Mouse (Mus musculus): ENCODE data around the gene AI413582.

AI413582 gene

DNA sequence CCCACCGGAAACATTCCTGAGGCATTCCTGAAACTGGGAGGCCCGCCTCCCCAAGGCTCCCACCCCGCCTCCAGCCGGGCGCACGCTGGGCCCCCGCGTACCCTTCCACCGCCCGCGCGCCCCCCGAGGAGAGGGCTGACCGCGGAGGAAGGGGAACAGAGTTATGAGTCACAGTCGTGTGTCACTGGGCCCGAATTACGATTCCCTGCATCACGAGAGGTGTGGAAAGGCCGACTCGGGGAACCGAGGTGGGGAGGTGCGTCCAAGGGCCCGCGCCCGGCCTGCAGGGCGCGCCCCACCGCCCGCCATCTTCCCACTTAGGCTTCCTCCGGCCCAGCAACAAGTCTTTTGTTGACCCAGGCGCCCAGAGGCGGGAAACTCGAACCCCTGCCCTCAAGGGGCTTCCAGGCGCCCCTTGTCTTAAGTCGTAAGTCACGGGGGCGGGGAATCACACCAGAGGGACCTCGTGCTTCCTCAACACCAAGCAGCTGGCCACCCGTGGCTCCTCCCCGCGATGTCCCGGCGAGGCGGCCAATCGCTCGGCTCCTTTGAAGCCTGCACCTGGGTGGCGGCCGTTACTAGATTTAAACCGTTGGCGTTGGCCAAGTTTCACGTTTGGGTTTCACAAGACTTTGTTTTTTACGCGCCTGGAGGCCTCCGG, 9.9 kb downstream of the AI413582 start:
- DNase-seq (ENCODE audit: low read depth, low spot score): peak; percentile 81

DNA sequence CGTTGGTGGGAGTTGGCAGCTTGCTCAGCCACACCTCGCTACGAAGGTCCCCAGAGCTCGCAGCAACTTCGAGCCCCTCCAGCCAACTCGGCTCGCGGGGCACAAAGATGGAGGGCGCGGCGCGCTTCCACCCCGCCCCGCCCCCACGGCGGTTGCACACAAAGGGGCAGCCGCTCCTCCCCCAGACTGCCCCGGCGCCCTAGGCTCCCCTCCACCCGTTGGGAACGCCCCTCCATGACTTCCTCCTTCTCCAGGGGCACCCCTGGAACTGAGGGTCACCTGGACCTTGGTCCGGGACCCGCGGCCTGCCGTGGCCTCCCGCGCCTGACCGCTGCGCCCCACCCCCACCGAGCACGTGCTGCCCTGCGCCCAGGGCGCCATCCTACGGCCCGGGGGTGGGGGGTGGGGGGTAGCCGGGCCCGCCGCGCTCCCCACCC, 10.5 kb downstream of the AI413582 start:
- DNase-seq (ENCODE audit: low read depth, low spot score): peak; percentile 65

- no peak for DNase-seq (ENCODE audit: low read depth, low spot score)
These were observed 11.2 kb downstream of the AI413582 start for GRCm38 (mm10) chr17:27554062-27554960.

GRCm38 (mm10) chr17:27552215-27553201, 13.0 kb downstream of the AI413582 start:
- DNase-seq (ENCODE audit: low read depth, low spot score): no peak

DNA sequence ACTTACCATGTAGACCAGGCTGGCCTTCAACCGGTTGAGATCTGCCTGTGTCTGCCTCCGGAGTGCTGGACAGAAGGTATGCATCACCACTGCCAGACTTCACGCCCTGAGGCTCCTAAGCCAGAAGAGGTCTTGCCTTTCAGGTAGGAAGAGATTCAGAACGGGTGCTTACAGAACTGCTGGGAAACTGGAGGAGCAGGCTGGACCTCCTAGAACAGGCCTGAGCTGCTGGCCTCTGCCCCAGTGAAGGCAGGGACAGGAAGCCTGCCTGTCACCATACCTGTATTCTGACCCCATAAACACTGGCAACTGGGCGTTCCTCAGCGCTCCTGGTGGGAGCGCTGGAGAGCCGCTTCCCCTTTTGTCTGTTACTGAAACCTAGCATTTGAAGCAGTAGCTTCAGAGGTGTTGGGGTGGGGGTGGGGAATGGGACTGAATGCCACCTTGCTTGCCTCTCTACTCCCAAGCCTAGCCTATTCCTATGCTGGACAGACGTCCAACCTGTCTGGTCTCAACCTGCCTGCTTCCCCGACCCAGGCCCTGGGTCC, 14.1 kb downstream of the AI413582 start:
- no peak for DNase-seq (ENCODE audit: low read depth, low spot score)

DNA sequence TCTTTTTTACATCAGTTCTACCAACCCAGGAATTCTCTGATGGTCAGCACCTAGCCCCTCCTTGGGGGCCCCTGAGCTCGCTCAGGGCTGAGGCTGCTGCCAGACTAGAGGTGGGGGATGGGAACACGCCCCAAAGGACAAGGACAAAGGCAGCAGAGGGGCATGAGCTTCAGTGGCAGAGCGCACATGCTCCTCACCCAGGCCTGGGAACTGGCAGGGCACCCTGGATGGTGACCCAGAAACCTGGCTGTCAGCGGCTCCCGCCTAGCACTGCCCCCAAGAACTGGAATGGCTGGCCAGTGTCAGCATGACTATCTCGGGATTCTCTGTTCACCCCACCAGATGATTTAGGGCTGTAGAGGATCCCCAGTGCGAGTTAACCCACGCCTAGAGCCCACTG, 16.3 kb downstream of the AI413582 start:
- no peak for DNase-seq (ENCODE audit: low read depth, low spot score)

- no peak for DNase-seq (ENCODE audit: low read depth, low spot score)
These were observed 18.2 kb downstream of the AI413582 start for GRCm38 (mm10) chr17:27547253-27547868.

DNA sequence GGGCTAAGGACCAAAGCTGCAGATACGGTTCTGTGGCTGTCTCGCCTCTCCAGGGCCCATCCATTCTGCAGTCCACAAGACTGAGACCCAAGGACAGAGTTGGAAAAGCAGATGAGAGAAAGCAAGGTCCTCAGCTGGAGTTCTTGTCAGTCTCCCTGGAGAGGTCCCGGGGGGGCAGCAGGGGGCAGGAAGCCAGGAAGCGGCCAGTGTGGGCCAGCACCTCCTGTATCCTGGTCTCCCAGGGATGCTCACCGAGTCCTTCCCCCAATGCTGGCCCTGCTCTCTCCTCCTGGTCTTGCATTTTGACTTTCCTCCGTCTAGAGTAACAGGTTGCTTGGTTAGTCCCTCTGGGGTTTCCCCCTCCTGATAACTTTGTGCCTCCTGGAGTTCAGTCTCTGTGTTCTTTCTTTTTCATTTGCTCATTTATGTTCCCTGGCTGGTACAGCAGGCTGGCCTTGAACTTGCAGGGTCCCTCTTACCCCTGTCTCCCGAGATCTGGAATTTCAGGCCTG, 18.9 kb downstream of the AI413582 start:
- no peak for DNase-seq (ENCODE audit: low read depth, low spot score)

DNA sequence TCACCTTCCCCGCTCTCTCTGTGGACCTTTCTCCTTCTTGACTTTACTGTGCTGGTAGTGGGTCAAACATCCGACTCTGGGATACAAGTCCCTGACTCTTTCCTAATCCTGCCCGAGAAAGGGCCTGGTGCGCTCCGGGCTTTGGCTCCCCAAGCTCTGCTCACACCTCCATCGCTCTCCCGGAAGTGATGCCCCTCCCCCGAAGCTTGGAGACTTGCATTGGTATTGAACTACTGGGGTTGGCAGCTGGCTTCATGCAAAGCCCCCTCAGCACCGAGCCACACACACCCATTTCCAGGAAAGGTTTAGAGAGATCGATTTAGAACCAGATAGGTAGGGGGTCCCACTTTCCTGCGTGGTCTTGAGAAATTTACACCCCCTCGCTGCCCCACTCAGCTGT, 19.6 kb downstream of the AI413582 start:
- DNase-seq (ENCODE audit: low read depth, low spot score): no peak

- no peak for DNase-seq (ENCODE audit: low read depth, low spot score)
These were observed 21.0 kb downstream of the AI413582 start for GRCm38 (mm10) chr17:27544551-27544950.

- no peak for DNase-seq (ENCODE audit: low read depth, low spot score)
These were observed 23.6 kb downstream of the AI413582 start for GRCm38 (mm10) chr17:27541984-27542383.

GRCm38 (mm10) chr17:27541261-27541660, 24.3 kb downstream of the AI413582 start:
- DNase-seq (ENCODE audit: low read depth, low spot score): no peak

DNA sequence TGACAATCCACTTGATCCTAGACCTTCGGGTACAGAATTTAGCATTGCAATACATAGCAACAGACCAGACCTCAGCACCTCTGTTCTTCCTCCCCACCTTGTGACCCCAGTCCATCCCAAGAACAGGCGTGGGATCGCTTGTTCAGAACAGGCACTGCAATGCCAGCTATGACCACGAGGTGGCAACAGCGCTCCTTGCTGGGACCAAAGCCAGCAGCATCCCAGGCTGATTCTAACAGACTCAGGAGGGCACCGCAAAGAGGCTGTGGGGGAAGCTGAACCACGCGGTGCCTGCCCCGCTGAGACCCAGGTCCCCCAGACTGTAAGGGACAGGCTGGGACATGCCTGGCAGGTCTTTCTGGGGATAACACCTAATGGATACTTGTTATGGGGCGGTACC, 30.8 kb downstream of the AI413582 start:
- peak; percentile 89 for DNase-seq (ENCODE audit: low read depth, low spot score)

DNA sequence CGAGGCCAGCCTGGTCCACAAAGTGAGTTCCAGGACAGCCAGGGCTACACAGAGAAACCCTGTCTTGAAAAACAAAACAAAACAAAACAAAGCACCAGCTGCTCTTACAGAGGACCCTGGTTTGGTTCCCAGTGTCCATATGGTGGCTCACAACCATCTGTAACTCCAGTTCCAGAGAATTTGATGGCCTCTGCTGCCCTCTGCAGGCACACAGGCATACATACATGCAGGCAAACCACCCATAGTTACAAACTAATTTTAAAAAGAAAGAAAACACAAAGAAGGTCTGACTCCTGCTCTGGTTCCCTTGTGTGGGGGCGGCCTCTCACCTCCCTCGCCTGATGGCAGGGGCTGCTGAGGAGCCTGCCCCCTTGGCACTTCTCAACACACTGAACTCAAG, 32.2 kb downstream of the AI413582 start:
- no peak for DNase-seq (ENCODE audit: low read depth, low spot score)

DNA sequence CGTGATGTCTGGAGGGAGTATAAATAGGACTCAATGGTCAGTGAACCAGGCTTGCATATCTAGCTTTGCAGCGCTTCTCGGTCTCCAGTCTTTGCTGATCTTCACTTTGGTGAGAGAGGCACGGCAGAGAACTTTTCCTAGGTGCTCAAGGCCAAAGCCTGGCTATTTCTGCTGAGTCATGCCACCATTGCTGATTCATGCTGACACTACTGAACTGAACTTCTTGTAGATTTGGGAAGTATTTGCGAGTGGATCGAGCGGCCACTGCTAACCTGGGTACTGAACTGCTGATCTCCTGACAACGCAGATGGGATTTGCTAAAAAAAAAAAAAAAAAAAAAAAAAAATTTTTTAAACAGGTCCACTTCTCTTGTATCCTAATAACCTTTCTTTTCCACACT, 33.5 kb downstream of the AI413582 start:
- DNase-seq (ENCODE audit: low read depth, low spot score): no peak

GRCm38 (mm10) chr17:27528767-27529166, 36.8 kb downstream of the AI413582 start:
- DNase-seq (ENCODE audit: low read depth, low spot score): no peak

- DNase-seq (ENCODE audit: low read depth, low spot score): no peak
These were observed 37.5 kb downstream of the AI413582 start for GRCm38 (mm10) chr17:27528030-27528429.

- no peak for DNase-seq (ENCODE audit: low read depth, low spot score)
These were observed 38.4 kb downstream of the AI413582 start for GRCm38 (mm10) chr17:27527188-27527587.

DNA sequence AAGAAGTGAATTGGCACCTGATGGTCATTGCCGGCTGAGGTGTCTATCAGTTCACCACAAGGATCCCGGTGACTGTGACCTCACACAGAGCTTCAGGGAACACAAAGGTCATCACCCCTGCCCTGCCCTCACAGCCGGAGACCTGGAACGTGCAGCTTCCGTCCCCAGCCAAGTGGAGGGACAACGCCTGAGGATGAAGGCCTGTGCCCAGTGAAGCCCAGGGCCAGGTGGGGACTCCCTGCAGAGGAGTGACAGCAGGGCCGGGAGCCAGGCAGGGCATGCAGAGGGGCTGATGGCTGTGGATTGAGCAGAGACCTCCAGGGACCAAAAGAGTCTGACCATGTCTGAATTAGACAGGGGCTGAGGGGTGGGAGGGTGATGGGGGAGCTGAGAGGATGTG, 42.4 kb downstream of the AI413582 start:
- DNase-seq (ENCODE audit: low read depth, low spot score): no peak

DNA sequence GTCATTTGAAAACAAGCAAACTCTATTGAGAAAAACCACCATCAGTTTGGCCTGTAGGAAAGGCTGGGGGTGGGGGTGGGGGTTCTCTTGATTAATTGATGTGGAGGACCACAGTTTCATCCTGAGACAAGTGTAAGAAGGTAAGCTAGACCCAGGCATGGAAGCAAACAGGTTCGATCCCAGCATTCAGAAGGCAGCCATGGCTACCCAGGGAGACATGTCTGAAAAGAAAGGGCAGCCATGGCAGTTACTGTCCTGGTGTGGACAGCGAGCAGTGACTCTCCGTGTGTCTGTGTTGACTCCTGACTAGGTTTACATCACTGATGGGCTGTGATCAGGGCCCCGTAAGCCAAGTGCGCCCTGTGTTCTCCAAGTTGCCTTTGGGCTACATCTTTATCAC, 44.3 kb downstream of the AI413582 start, which contains the start of gene Grm4:
Gene Grm4, minus strand, starts transcription at position 101 of the 400 bp plus-strand sequence.
- no peak for DNase-seq (ENCODE audit: low read depth, low spot score)

GRCm38 (mm10) chr17:27520557-27520956, 45.0 kb downstream of the AI413582 start:
- no peak for DNase-seq (ENCODE audit: low read depth, low spot score)
